Mouse (Mus musculus) embryonic fibroblast, embryonic 13.5 days (primary cell): Measurements from ENCODE around the gene Smyd3. TPM values are rescaled to one million over a fixed set of nuclear protein-coding genes. Genes with fewer than 3 reads are reported as not detected.

Experiments used
- H3K27ac ChIP-seq: 2 replicates; pipeline ENCODE4 v1.5.1; 2012; ENCODE audit warnings: low read length, control low read depth, inconsistent platforms; ENCODE audit not compliant: insufficient read depth
- H3K4me1 ChIP-seq: 2 replicates; pipeline ENCODE4 v1.6.1; 2011; ENCODE audit warnings: low read length; ENCODE audit not compliant: control insufficient read depth, insufficient read depth
- H3K4me3 ChIP-seq: 2 replicates; pipeline ENCODE4 v1.5.1; 2011; ENCODE audit warnings: mild to moderate bottlenecking, control low read depth, low read length; ENCODE audit not compliant: insufficient read depth
- CTCF ChIP-seq: IDR thresholded peaks from 2 replicates; pipeline ENCODE4 v1.5.1; 2011; ENCODE audit warnings: mild to moderate bottlenecking, control low read depth, low read length, moderate library complexity, borderline replicate concordance; ENCODE audit not compliant: insufficient read depth
- POLR2A ChIP-seq: IDR thresholded peaks from 2 replicates; pipeline ENCODE4 v1.6.1; 2011; ENCODE audit warnings: low read depth, mild to moderate bottlenecking, control low read depth, low read length, moderate library complexity
- polyA plus RNA-seq: library from polyadenylated mRNA; stranded (reverse); fragments of >200 nt; gene quantifications from 2 replicates; pipeline ENCODE4 v1.2.4, GENCODE M21; 2011; ENCODE audit warnings: low read depth; ENCODE audit not compliant: missing spikeins, insufficient read length

Smyd3 gene
- polyA plus RNA-seq, 1 experiment = 12.3 TPM

DNA sequence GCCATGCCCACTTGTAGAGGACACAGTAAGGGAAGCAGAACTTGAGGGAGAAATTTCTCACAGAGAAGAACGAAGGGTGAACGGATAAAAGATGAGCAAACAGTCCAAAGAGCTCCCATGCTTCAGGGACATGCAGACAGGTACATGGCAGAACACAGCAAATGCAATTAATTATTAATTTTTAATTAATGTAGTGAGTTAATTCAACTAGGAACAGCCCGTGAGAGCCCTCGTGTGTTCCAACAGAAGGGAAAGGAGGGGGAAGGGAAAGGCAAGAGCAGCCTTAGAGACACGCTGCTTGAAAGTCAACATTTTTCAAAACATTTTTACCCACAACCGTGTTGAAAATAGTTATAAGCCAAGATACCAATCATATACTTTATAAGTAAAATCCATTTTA lies 163.6 kb downstream of the Smyd3 start:
- TF ChIP-seq POLR2A (no peak), CTCF (no peak)
- Histone ChIP-seq H3K4me1 (no peaks in the 10 kb centered on the region), H3K27ac (no peak overlapping the region), H3K4me3 (no peak overlapping the region)

GRCm38 (mm10) chr1:179345318-179345925 lies 172.4 kb downstream of the Smyd3 start:
- H3K4me3 ChIP-seq = no peak overlapping the region
- H3K27ac ChIP-seq = no peak overlapping the region
- no peak for TF ChIP-seq POLR2A
- no peak for TF ChIP-seq CTCF
- no peaks in the 10 kb centered on the region for H3K4me1 ChIP-seq

DNA sequence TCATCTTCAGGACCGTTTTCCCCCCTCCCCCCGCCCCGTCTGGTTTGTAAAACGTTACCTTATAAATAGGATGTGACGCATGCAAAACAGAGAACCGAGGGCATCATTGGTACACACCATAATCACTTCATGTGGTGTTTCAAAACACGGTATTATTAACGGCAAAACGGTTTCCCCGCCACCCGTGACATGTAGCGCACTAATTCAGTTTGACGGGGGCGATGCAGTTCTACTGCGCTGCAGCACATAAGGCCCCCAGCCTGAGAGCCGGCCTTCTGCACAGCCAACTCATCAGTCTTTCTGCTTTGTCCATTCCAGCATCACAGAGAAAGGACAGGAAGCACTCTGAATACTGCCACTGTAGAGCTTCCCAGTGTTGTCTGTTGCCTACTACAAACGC lies 174.4 kb downstream of the Smyd3 start:
- Histone ChIP-seq H3K4me1 (no peaks in the 10 kb centered on the region), H3K4me3 (no peak overlapping the region), H3K27ac (no peak overlapping the region)
- TF ChIP-seq POLR2A (no peak), CTCF (no peak)

GRCm38 (mm10) chr1:179341589-179341988 lies 176.3 kb downstream of the Smyd3 start:
- no peak overlapping the region for H3K27ac ChIP-seq
- H3K4me1 ChIP-seq = no peaks in the 10 kb centered on the region
- H3K4me3 ChIP-seq = no peak overlapping the region
- TF ChIP-seq POLR2A = no peak
- no peak for TF ChIP-seq CTCF

GRCm38 (mm10) chr1:179339066-179339465 lies 178.8 kb downstream of the Smyd3 start:
- Histone ChIP-seq H3K4me1 (no peaks in the 10 kb centered on the region), H3K4me3 (no peak overlapping the region), H3K27ac (no peak overlapping the region)
- TF ChIP-seq CTCF (no peak), POLR2A (no peak)

GRCm38 (mm10) chr1:179337529-179337928 lies 180.3 kb downstream of the Smyd3 start:
- no peak overlapping the region for H3K27ac ChIP-seq
- H3K4me3 ChIP-seq = no peak overlapping the region
- H3K4me1 ChIP-seq = no peaks in the 10 kb centered on the region
- no peak for TF ChIP-seq CTCF
- TF ChIP-seq POLR2A = no peak

GRCm38 (mm10) chr1:179326965-179327308 lies 190.9 kb downstream of the Smyd3 start:
- Histone ChIP-seq H3K27ac (no peak overlapping the region), H3K4me1 (no peaks in the 10 kb centered on the region), H3K4me3 (no peak overlapping the region)
- no peak for TF ChIP-seq POLR2A
- TF ChIP-seq CTCF = no peak

GRCm38 (mm10) chr1:179326262-179326964 lies 191.4 kb downstream of the Smyd3 start:
- Histone ChIP-seq H3K4me1 (no peaks in the 10 kb centered on the region), H3K27ac (no peak overlapping the region), H3K4me3 (no peak overlapping the region)
- TF ChIP-seq POLR2A = no peak
- TF ChIP-seq CTCF = no peak

DNA sequence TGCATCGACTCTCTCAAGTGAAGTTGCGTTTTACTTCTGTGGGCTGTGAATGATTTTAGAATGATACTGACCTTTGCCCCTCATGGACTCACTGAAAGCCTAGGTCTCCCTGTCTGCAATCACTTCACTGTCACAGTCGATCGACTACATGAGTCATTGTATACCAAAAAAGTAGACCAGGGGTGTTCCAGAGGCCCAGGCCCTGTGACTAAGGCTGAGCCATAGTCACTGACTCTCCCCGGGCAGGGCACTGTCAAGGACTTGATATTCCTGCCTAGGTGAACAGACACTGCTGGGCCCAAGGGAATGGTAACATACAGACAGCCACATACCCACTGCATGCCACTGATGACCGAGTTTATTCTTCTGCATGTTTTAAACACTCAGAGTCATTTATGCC lies 193.6 kb downstream of the Smyd3 start:
- TF ChIP-seq CTCF (no peak), POLR2A (no peak)
- no peak overlapping the region for H3K27ac ChIP-seq
- H3K4me3 ChIP-seq = no peak overlapping the region

GRCm38 (mm10) chr1:179313618-179314017 lies 204.2 kb downstream of the Smyd3 start:
- no peak overlapping the region for H3K4me3 ChIP-seq
- H3K27ac ChIP-seq = no peak overlapping the region
- no peak for TF ChIP-seq POLR2A
- 0 out of 2 replicates have a peak, but pooled peaks have one; percentile 11 for TF ChIP-seq CTCF
- H3K4me1 ChIP-seq = no peaks in the 10 kb centered on the region

More for the DNA sequence above, 193.6 kb downstream of the Smyd3 start:
- no peaks in the 10 kb centered on the region for H3K4me1 ChIP-seq

DNA sequence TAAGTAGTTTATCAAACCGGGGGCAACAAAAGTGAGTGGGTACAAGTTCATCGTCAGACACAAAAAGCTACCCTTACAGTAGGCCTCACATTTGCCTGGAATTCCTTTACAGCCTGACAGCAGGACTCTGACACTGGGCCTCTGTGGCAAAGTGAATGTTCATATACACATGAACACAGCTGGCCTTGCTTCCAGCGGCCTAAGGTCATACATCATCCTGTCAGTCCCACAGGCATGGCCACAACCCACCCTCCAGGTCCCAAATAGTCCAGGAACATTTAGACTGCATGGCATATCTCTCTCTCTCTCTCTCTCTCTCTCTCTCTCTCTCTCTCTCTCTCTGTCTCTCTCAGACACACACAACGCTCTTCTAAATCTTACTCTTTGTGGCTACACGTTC lies 208.4 kb downstream of the Smyd3 start:
- TF ChIP-seq POLR2A (no peak), CTCF (no peak)

More for the DNA sequence above, 208.4 kb downstream of the Smyd3 start:
- H3K27ac ChIP-seq = no peak overlapping the region
- no peaks in the 10 kb centered on the region for H3K4me1 ChIP-seq
- no peak overlapping the region for H3K4me3 ChIP-seq
